ENCODE assay signal across 9 mouse cellular contexts in the genomic region with DNA sequence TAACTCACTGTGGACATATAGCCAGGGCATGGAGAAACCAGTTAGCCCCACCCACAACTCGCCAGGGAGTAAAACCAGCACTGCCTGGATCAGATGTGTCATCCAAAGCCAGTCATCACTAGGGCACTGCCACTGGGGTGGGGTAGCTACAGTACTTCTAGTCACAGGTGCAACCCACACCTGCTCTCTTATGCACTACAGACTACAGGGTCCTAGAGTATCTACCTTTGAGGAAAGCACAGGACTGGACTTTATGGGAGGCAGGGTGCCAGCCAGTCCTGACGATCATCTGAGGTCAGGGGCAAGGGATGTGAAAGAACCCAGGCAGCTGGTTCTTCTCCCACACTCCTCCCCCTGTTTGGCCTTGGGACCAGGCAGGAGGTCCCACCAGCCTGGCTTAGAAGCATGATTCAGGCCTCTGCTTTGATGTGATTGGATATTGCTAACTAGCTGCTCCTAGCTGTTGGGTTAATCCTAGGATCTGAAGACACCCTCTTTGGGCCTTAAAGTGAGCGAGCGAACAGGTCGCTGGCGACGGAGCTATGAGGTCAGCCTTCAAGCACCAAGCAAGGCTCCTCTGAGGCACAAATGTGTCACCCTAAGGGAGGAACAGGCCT. TPM values are rescaled to one million over a fixed set of nuclear protein-coding genes. Genes with fewer than 3 reads are reported as not detected.
DNase-seq lines count a peak whose midpoint lies in the region; ATAC-seq and TF ChIP-seq lines count a peak whose summit lies in the region.
"Had no signal": no experiment of that assay in that cellular context is flagged by ENCODE, and none has a peak within 500 bp of the region (broad histone marks: within the 10 kb centered on the region; RNA-seq: fewer than 3 reads in every experiment).

No protein-coding gene starts in this region.

- no peak for TF ChIP-seq CTCF in G1E (IDR thresholded peaks at IDR 0.05; ENCODE audit: low read depth, low read length)

- H3K27me3 ChIP-seq in G1E (ENCODE audit: insufficient read depth, low read length) = peaks cover 4% of the 10 kb centered on the region; the same call in 1 of the 2 replicates
- H3K27me3 ChIP-seq in embryonic facial prominence, embryonic 12.5 days = no peaks in the 10 kb centered on the region
- no peaks in the 10 kb centered on the region for H3K27me3 ChIP-seq in heart, embryonic 16.5 days (ENCODE audit: control insufficient read depth, insufficient read depth, low read length)
- H3K27me3 ChIP-seq in limb, embryonic 11.5 days (ENCODE audit: control insufficient read depth, insufficient read depth, low read length) = no peaks in the 10 kb centered on the region
- H3K27me3 ChIP-seq in midbrain, embryonic 10.5 days (ENCODE audit: low read depth, poor library complexity, severe bottlenecking) = peaks cover 17% of the 10 kb centered on the region; the same call in 1 of the 2 replicates

- H3K36me3 ChIP-seq in G1E (replicated peaks) = peaks cover 42% of the 10 kb centered on the region
- H3K36me3 ChIP-seq in embryonic facial prominence, embryonic 12.5 days = peaks cover 31% of the 10 kb centered on the region
- H3K36me3 ChIP-seq in heart, embryonic 16.5 days (ENCODE audit: control insufficient read depth, insufficient read depth) = peaks cover 4% of the 10 kb centered on the region
- H3K36me3 ChIP-seq in limb, embryonic 11.5 days (ENCODE audit: control insufficient read depth, insufficient read depth, low read length) = peaks cover 2% of the 10 kb centered on the region; the same call in 1 of the 2 replicates
- peaks cover 33% of the 10 kb centered on the region for H3K36me3 ChIP-seq in midbrain, embryonic 10.5 days

- peak overlapping the region; percentile 74 for H3K4me2 ChIP-seq in embryonic facial prominence, embryonic 12.5 days (replicated peaks)
- peak overlapping the region; percentile 63 for H3K4me2 ChIP-seq in heart, embryonic 16.5 days (ENCODE audit: low read depth, low read length)
- H3K4me2 ChIP-seq in limb, embryonic 11.5 days (ENCODE audit: low read depth, severe bottlenecking) = peak overlapping the region; percentile 78

- 15% methylated on average over 7 of the region's 7 CpGs for WGBS in embryonic facial prominence, embryonic 12.5 days
- 16% methylated on average over 7 of the region's 7 CpGs for WGBS in heart, embryonic 16.5 days
- WGBS in limb, embryonic 11.5 days = 14% methylated on average over 7 of the region's 7 CpGs
- 15% methylated on average over 7 of the region's 7 CpGs for WGBS in midbrain, embryonic 10.5 days

- peak overlapping the region; percentile 64; the same call in 1 of the 2 replicates for H3K27ac ChIP-seq in embryonic facial prominence, embryonic 12.5 days
- peak overlapping the region; percentile 37 for H3K27ac ChIP-seq in heart, embryonic 16.5 days (ENCODE audit: low read length)
- no peak overlapping the region for H3K27ac ChIP-seq in limb, embryonic 11.5 days (replicated peaks; ENCODE audit: low read depth, low read length)
- peak overlapping the region; percentile 78 for H3K27ac ChIP-seq in midbrain, embryonic 10.5 days (replicated peaks)

- DNase-seq in 3T3-L1 (ENCODE audit: low read depth, low spot score) (peak; percentile 85), G1E (ENCODE audit: low spot score) (peak; percentile 45)
- DNase-seq in limb, embryonic 11.5 days (ENCODE audit: low spot score) = no peak
- peak; percentile 23 for DNase-seq in midbrain, embryonic 10.5 days (ENCODE audit: low spot score)
- DNase-seq in urinary bladder, postnatal 36 days (ENCODE audit: low spot score in 2 of 2) = peak; percentile 55 to 67
- DNase-seq in right cerebral cortex, postnatal 4 days = no peak

- H3K4me1 ChIP-seq in G1E (ENCODE audit: insufficient read depth, low read depth, low read length) = peaks cover 65% of the 10 kb centered on the region
- H3K4me1 ChIP-seq in embryonic facial prominence, embryonic 12.5 days = peaks cover 18% of the 10 kb centered on the region
- H3K4me1 ChIP-seq in heart, embryonic 16.5 days (ENCODE audit: control insufficient read depth, insufficient read depth, low read length) = peaks cover 18% of the 10 kb centered on the region
- H3K4me1 ChIP-seq in limb, embryonic 11.5 days (ENCODE audit: control insufficient read depth, insufficient read depth, low read length) = peaks cover 8% of the 10 kb centered on the region
- peaks cover 31% of the 10 kb centered on the region for H3K4me1 ChIP-seq in midbrain, embryonic 10.5 days

- no peaks in the 10 kb centered on the region for H3K9me3 ChIP-seq in G1E (replicated peaks)
- H3K9me3 ChIP-seq in embryonic facial prominence, embryonic 12.5 days = no peaks in the 10 kb centered on the region
- no peaks in the 10 kb centered on the region for H3K9me3 ChIP-seq in heart, embryonic 16.5 days (replicated peaks; ENCODE audit: control insufficient read depth, low read length)
- no peaks in the 10 kb centered on the region for H3K9me3 ChIP-seq in limb, embryonic 11.5 days (ENCODE audit: control insufficient read depth, low read length)
- no peaks in the 10 kb centered on the region for H3K9me3 ChIP-seq in midbrain, embryonic 10.5 days (replicated peaks)

- peak overlapping the region; percentile 73 for H3K9ac ChIP-seq in embryonic facial prominence, embryonic 12.5 days
- H3K9ac ChIP-seq in heart, embryonic 16.5 days (ENCODE audit: low read length) = peak overlapping the region; percentile 73
- peak overlapping the region; percentile 78 for H3K9ac ChIP-seq in limb, embryonic 11.5 days (ENCODE audit: low read length)

- H3K4me3 ChIP-seq in G1E (ENCODE audit: low read depth, low read length) = peak overlapping the region; percentile 72
- peak overlapping the region; percentile 48 for H3K4me3 ChIP-seq in embryonic facial prominence, embryonic 12.5 days
- peak overlapping the region; percentile 58 for H3K4me3 ChIP-seq in heart, embryonic 16.5 days (ENCODE audit: low read length)
- H3K4me3 ChIP-seq in limb, embryonic 11.5 days (ENCODE audit: low read depth, low read length) = peak overlapping the region; percentile 47
- H3K4me3 ChIP-seq in midbrain, embryonic 10.5 days = peak overlapping the region; percentile 55

- no peak for ATAC-seq in G1E (ENCODE audit: extremely low read depth, insufficient number of reproducible peaks, low FRiP score, poor library complexity, severe bottlenecking)
- ATAC-seq in embryonic facial prominence, embryonic 12.5 days (ENCODE audit: insufficient number of reproducible peaks, insufficient read depth, low FRiP score, low TSS enrichment) = no peak
- no peak for ATAC-seq in heart, embryonic 16.5 days (replicated peaks; ENCODE audit: extremely low read depth, insufficient read depth, low FRiP score)
- no peak for ATAC-seq in limb, embryonic 11.5 days (ENCODE audit: insufficient number of reproducible peaks, low FRiP score, low TSS enrichment, low read depth)

RNA-seq across cellular contexts. Expression of gene Rnh1, which starts 4.6 kb away (rescaled TPM):
- 14.7 and 16.3 TPM in 2 replicates for total RNA-seq in G1E (2014; fragmentation: Nextera tagmentation)
- 40.6 and 51.8 TPM in 2 replicates for total RNA-seq in G1E (2017)
- polyA plus RNA-seq in G1E (2012) = 3.0 and 12.6 TPM in 2 replicates
- polyA plus RNA-seq in embryonic facial prominence, embryonic 12.5 days (2016; fragmentation: Nextera tagmentation; extraction: Ambion mirVana) = 87.9 and 88.1 TPM in 2 replicates
- 96.9 and 111 TPM in 2 replicates for polyA plus RNA-seq in heart, embryonic 16.5 days (2015; fragmentation: Nextera tagmentation; extraction: Ambion mirVana)
- polyA plus RNA-seq in limb, embryonic 11.5 days (2014; fragmentation: Nextera tagmentation; extraction: Ambion mirVana) = 82.9 and 88.3 TPM in 2 replicates
- polyA plus RNA-seq in midbrain, embryonic 10.5 days (2016; fragmentation: Nextera tagmentation; extraction: Ambion mirVana) = 64.5 and 66.6 TPM in 2 replicates

RNA-seq across cellular contexts. Expression of gene Hras, which starts 25.8 kb away (rescaled TPM):
- total RNA-seq in G1E (2014; fragmentation: Nextera tagmentation) = 30.3 and 32.7 TPM in 2 replicates
- 29.3 and 31.5 TPM in 2 replicates for total RNA-seq in G1E (2017)
- polyA plus RNA-seq in G1E (2012) = 31.1 and 38.9 TPM in 2 replicates
- polyA plus RNA-seq in embryonic facial prominence, embryonic 12.5 days (2016; fragmentation: Nextera tagmentation; extraction: Ambion mirVana) = 91.0 and 111 TPM in 2 replicates
- polyA plus RNA-seq in heart, embryonic 16.5 days (2015; fragmentation: Nextera tagmentation; extraction: Ambion mirVana) = 59.5 and 92.1 TPM in 2 replicates
- 98.7 and 99.1 TPM in 2 replicates for polyA plus RNA-seq in limb, embryonic 11.5 days (2014; fragmentation: Nextera tagmentation; extraction: Ambion mirVana)
- 84.2 and 87.5 TPM in 2 replicates for polyA plus RNA-seq in midbrain, embryonic 10.5 days (2016; fragmentation: Nextera tagmentation; extraction: Ambion mirVana)

RNA-seq across cellular contexts. Expression of gene Lrrc56, which starts 25.9 kb away (rescaled TPM):
- total RNA-seq in G1E (2014; fragmentation: Nextera tagmentation) (2.3 and 2.8 TPM in 2 replicates), G1E (2017) (1.3 and 2.7 TPM in 2 replicates)
- polyA plus RNA-seq in G1E (2012) = 3.3 and 4.0 TPM in 2 replicates
- 12.1 and 13.4 TPM in 2 replicates for polyA plus RNA-seq in embryonic facial prominence, embryonic 12.5 days (2016; fragmentation: Nextera tagmentation; extraction: Ambion mirVana)
- polyA plus RNA-seq in heart, embryonic 16.5 days (2015; fragmentation: Nextera tagmentation; extraction: Ambion mirVana) = 3.0 and 4.1 TPM in 2 replicates
- 11.7 and 12.5 TPM in 2 replicates for polyA plus RNA-seq in limb, embryonic 11.5 days (2014; fragmentation: Nextera tagmentation; extraction: Ambion mirVana)
- 14.4 and 14.6 TPM in 2 replicates for polyA plus RNA-seq in midbrain, embryonic 10.5 days (2016; fragmentation: Nextera tagmentation; extraction: Ambion mirVana)

RNA-seq across cellular contexts. Expression of gene Ptdss2, which starts 45.8 kb away (rescaled TPM):
- total RNA-seq in G1E (2014; fragmentation: Nextera tagmentation) (10.2 and 43.3 TPM in 2 replicates), G1E (2017) (3.9 and 4.5 TPM in 2 replicates)
- 29.4 and 45.3 TPM in 2 replicates for polyA plus RNA-seq in G1E (2012)
- polyA plus RNA-seq in embryonic facial prominence, embryonic 12.5 days (2016; fragmentation: Nextera tagmentation; extraction: Ambion mirVana) = 82.2 and 84.7 TPM in 2 replicates
- 56.1 and 63.9 TPM in 2 replicates for polyA plus RNA-seq in heart, embryonic 16.5 days (2015; fragmentation: Nextera tagmentation; extraction: Ambion mirVana)
- 70.0 and 70.6 TPM in 2 replicates for polyA plus RNA-seq in limb, embryonic 11.5 days (2014; fragmentation: Nextera tagmentation; extraction: Ambion mirVana)
- polyA plus RNA-seq in midbrain, embryonic 10.5 days (2016; fragmentation: Nextera tagmentation; extraction: Ambion mirVana) = 86.5 and 94.7 TPM in 2 replicates

RNA-seq across cellular contexts. Expression of gene Lmntd2, which starts 45.9 kb away (rescaled TPM):
- 1.6 and 2.2 TPM in 2 replicates for total RNA-seq in G1E (2014; fragmentation: Nextera tagmentation)
- 0.52 and 0.93 TPM in 2 replicates for total RNA-seq in G1E (2017)
- 0.42 and 0.49 TPM in 2 replicates for polyA plus RNA-seq in G1E (2012)
- polyA plus RNA-seq in embryonic facial prominence, embryonic 12.5 days (2016; fragmentation: Nextera tagmentation; extraction: Ambion mirVana) = 3.9 TPM in 2 replicates
- 0.54 and 0.76 TPM in 2 replicates for polyA plus RNA-seq in heart, embryonic 16.5 days (2015; fragmentation: Nextera tagmentation; extraction: Ambion mirVana)
- 3.8 and 5.1 TPM in 2 replicates for polyA plus RNA-seq in limb, embryonic 11.5 days (2014; fragmentation: Nextera tagmentation; extraction: Ambion mirVana)
- polyA plus RNA-seq in midbrain, embryonic 10.5 days (2016; fragmentation: Nextera tagmentation; extraction: Ambion mirVana) = 3.8 and 5.1 TPM in 2 replicates
- total RNA-seq: gastrocnemius, postnatal 4 days had no signal

Comparison
In these comparisons a context has a peak if more than half of its experiments do, and no peak if none do; other contexts are left out.
1. DNase-seq: peak in 3T3-L1 (single experiment), G1E (single experiment), midbrain, embryonic 10.5 days (single experiment) and urinary bladder, postnatal 36 days (2 of 2); none in limb, embryonic 11.5 days (single experiment) and right cerebral cortex, postnatal 4 days (single experiment).
2. Peak in every context shown above with its lines, with median percentiles within 50 percentile points of each other: H3K4me3 ChIP-seq, H3K4me2 ChIP-seq and H3K9ac ChIP-seq.